Mouse (Mus musculus): Measurements from ENCODE around the gene Nup93.

DNA sequence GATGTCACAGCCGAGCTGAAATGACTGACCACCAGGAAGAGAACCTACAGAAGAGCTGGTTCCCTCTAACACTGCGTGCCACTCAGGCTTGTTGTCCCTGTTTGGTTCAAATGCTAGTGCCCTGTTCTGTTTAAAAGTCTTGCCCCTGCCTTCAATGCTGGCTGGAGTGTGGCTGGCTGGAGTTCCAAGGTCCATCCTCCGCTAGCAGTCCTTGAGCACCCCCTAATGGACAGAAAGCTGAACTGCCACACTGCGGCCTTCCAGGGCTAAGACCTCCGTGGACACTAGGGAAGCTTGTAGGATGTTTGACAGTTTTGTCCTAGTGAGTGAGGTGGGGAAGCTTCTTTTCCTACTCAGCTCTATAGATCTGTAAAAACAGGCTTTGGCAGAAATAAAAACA, 8.6 kb upstream of the Nup93 start:
- TF ChIP-seq POLR2A (IDR thresholded peaks at IDR 0.05; ENCODE audit: low read depth, low read length) (no peak), CHD2 (IDR thresholded peaks at IDR 0.05; ENCODE audit: low read length) (no peak), E2F4 (IDR thresholded peaks at IDR 0.05; ENCODE audit: insufficient replicate concordance, low read depth, low read length) (no peak)
